Mouse (Mus musculus) lung, embryonic 16.5 days (tissue): Measurements from ENCODE around the gene Scrn2. TPM values are rescaled to one million over a fixed set of nuclear protein-coding genes. Genes with fewer than 3 reads are reported as not detected.

ENCODE experiments used
- ATAC-seq: fragments of 200-750 bp; cut with Nextera tagmentation; 2 replicates; pipeline ENCODE4 v1.8.0; 2017; ENCODE audit warnings: low read depth, mild to moderate bottlenecking, moderate library complexity
- H3K27ac ChIP-seq: fragments of 300-500 bp; sonication (generic); 2 replicates; pipeline ENCODE4 v1.5.1; 2014; ENCODE audit warnings: mild to moderate bottlenecking, control low read depth, low read length
- H3K27me3 ChIP-seq: fragments of 300-500 bp; sonication (generic); 2 replicates; pipeline ENCODE4 v1.6.1; 2014; ENCODE audit warnings: low read depth, low read length, mixed read lengths; ENCODE audit not compliant: control insufficient read depth, insufficient read depth
- H3K36me3 ChIP-seq: fragments of 300-500 bp; sonication (generic); 2 replicates; pipeline ENCODE4 v1.6.1; 2014; ENCODE audit warnings: low read length; ENCODE audit not compliant: control insufficient read depth, insufficient read depth
- H3K4me1 ChIP-seq: fragments of 300-500 bp; sonication (generic); replicated peaks from 2 replicates; pipeline ENCODE4 v1.6.1; 2014; ENCODE audit warnings: low read length, mixed read lengths; ENCODE audit not compliant: control insufficient read depth, insufficient read depth
- H3K4me2 ChIP-seq: fragments of 300-500 bp; sonication (generic); 2 replicates; pipeline ENCODE4 v1.6.1; 2014; ENCODE audit warnings: low read depth, low read length, control low read depth
- H3K4me3 ChIP-seq: fragments of 300-500 bp; sonication (generic); 2 replicates; pipeline ENCODE4 v1.5.1; 2014; ENCODE audit warnings: mild to moderate bottlenecking, low read length, control low read depth
- H3K9ac ChIP-seq: fragments of 300-500 bp; sonication (generic); 2 replicates; pipeline ENCODE4 v1.6.1; 2014; ENCODE audit warnings: low read length, control low read depth
- H3K9me3 ChIP-seq: fragments of 300-500 bp; sonication (generic); 2 replicates; pipeline ENCODE4 v1.6.1; 2016; ENCODE audit warnings: low read length; ENCODE audit not compliant: control insufficient read depth
- WGBS: fragments of 180-500 bp; shearing (Covaris S2); extraction: QIAGEN DNeasy Blood & Tissue Kit; methylation state at CpG from one replicate; pipeline ENCODE4 v1.1.7; 2014; 5-methylcytosine and 5-hydroxymethylcytosine counted together
- polyA plus RNA-seq: library from polyadenylated mRNA; unstranded; fragments of >200 nt; fragmentation: Nextera tagmentation; extraction: Ambion mirVana; gene quantifications from 2 replicates; pipeline ENCODE4 v1.2.1, GENCODE M21; 2015

Scrn2 gene
- 29.7 and 32.9 TPM in 2 replicates for polyA plus RNA-seq

GRCm38 (mm10) chr11:97029686-97030417 is at the start of gene Scrn2:
TSS of gene Scrn2 (plus strand) at chr11:97029938.
- ATAC-seq, result peak; percentile 85
- Histone ChIP-seq H3K9ac (peak within 1 kb of the TSS; percentile 90), H3K27me3 (no peaks in the 10 kb centered on the region), H3K4me1 (peaks cover 12% of the 10 kb centered on the region), H3K4me2 (peak within 1 kb of the TSS; percentile 85), H3K9me3 (no peaks in the 10 kb centered on the region), H3K27ac (peak within 1 kb of the TSS; percentile 91), H3K36me3 (no peaks in the 10 kb centered on the region), H3K4me3 (peak within 1 kb of the TSS; percentile 76)
- WGBS, result under 1% methylated on average over 25 of the region's 25 CpGs

DNA sequence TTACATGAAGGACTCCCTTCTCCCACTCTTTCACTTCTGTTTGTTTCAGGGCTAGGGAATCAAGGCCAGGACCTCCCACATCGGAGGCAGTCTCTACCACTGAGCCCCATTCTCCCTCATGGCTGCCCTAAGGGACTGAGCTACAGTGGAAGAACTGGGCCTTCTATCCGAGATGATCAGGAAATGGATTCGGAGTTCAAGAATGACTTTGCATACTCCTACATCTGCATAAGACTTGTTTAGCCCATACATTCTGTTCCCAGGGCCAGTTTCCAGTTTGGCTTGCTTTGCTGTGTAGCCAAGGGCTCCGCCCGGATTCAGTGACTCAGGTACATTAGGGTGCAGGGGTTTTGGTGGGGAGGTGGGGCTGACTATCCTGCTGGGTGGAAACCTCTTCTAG is 49.7 kb upstream of the Scrn2 start:
- H3K9ac ChIP-seq, result no peak overlapping the region
- no peaks in the 10 kb centered on the region for H3K9me3 ChIP-seq
- no peak for ATAC-seq
- no peak overlapping the region for H3K27ac ChIP-seq
- WGBS, result 68% methylated on average over 5 of the region's 5 CpGs
- no peak overlapping the region for H3K4me2 ChIP-seq
- H3K4me1 ChIP-seq, result peaks cover 20% of the 10 kb centered on the region
- H3K27me3 ChIP-seq, result no peaks in the 10 kb centered on the region
- H3K36me3 ChIP-seq, result no peaks in the 10 kb centered on the region
- H3K4me3 ChIP-seq, result no peak overlapping the region

GRCm38 (mm10) chr11:96981461-96981860 is 48.3 kb upstream of the Scrn2 start:
- Histone ChIP-seq H3K4me1 (peaks cover 9% of the 10 kb centered on the region), H3K27me3 (no peaks in the 10 kb centered on the region)
- WGBS, result 39% methylated on average over 15 of the region's 15 CpGs

GRCm38 (mm10) chr11:96982355-96982754 is 47.4 kb upstream of the Scrn2 start:
- H3K9me3 ChIP-seq, result no peaks in the 10 kb centered on the region
- H3K4me3 ChIP-seq, result no peak overlapping the region
- no peaks in the 10 kb centered on the region for H3K36me3 ChIP-seq
- H3K4me1 ChIP-seq, result peaks cover 8% of the 10 kb centered on the region
- 3% methylated on average over 7 of the region's 7 CpGs for WGBS
- no peaks in the 10 kb centered on the region; the same call in 1 of the 2 replicates for H3K27me3 ChIP-seq
- ATAC-seq, result no peak
- no peak overlapping the region for H3K27ac ChIP-seq
- no peak overlapping the region for H3K9ac ChIP-seq
- no peak overlapping the region for H3K4me2 ChIP-seq

More at GRCm38 (mm10) chr11:96981461-96981860, 48.3 kb upstream of the Scrn2 start:
- Histone ChIP-seq H3K9ac (no peak overlapping the region), H3K36me3 (no peaks in the 10 kb centered on the region), H3K4me2 (no peak overlapping the region), H3K27ac (no peak overlapping the region), H3K4me3 (no peak overlapping the region), H3K9me3 (no peaks in the 10 kb centered on the region)
- no peak for ATAC-seq

GRCm38 (mm10) chr11:96982859-96983258 is 46.9 kb upstream of the Scrn2 start, which contains the start of gene Sp2:
TSS of gene Sp2 (minus strand) at chr11:96982959.
- H3K36me3 ChIP-seq, result no peaks in the 10 kb centered on the region

GRCm38 (mm10) chr11:96984903-96985302 is 44.8 kb upstream of the Scrn2 start:
- WGBS, result 36% methylated on average over 4 of the region's 4 CpGs
- Histone ChIP-seq H3K4me2 (no peak overlapping the region), H3K27ac (no peak overlapping the region), H3K4me1 (peaks cover 11% of the 10 kb centered on the region), H3K9me3 (no peaks in the 10 kb centered on the region), H3K4me3 (no peak overlapping the region), H3K9ac (no peak overlapping the region), H3K27me3 (no peaks in the 10 kb centered on the region; the same call in 1 of the 2 replicates), H3K36me3 (no peaks in the 10 kb centered on the region)
- ATAC-seq, result no peak

More at GRCm38 (mm10) chr11:96982859-96983258, 46.9 kb upstream of the Scrn2 start, which contains the start of gene Sp2:
- H3K4me3 ChIP-seq, result no peak within 1 kb of the TSS
- H3K4me1 ChIP-seq, result peaks cover 13% of the 10 kb centered on the region
- WGBS, result 62% methylated on average over 7 of the region's 7 CpGs
- no peak within 1 kb of the TSS for H3K9ac ChIP-seq
- no peak within 1 kb of the TSS for H3K4me2 ChIP-seq
- no peak for ATAC-seq
- H3K27me3 ChIP-seq, result no peaks in the 10 kb centered on the region; the same call in 1 of the 2 replicates
- H3K9me3 ChIP-seq, result no peaks in the 10 kb centered on the region
- H3K27ac ChIP-seq, result no peak within 1 kb of the TSS

DNA sequence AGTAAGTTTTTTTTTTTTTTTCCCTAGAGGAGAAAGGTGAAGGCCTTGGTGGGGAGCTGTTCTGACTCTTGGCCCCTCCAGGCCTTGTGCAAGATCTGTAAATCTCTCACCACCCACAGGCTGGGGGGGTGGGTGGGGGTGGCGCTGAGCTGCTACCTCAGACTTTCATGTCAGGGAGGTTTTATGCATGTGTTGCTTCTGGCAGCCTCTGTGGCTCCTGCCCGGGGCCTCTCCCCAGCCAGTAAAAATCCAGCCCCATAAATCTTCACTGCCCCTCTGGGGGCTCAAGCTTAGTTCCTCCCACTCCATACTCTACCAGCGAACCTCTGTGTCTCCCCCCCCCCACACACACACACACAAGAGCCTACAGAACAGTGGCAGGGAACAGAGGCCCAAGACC is 43.3 kb upstream of the Scrn2 start:
- Histone ChIP-seq H3K27me3 (no peaks in the 10 kb centered on the region; the same call in 1 of the 2 replicates), H3K4me3 (no peak overlapping the region), H3K36me3 (no peaks in the 10 kb centered on the region), H3K4me2 (no peak overlapping the region), H3K9me3 (no peaks in the 10 kb centered on the region), H3K27ac (no peak overlapping the region), H3K9ac (no peak overlapping the region), H3K4me1 (peaks cover 11% of the 10 kb centered on the region)
- 27% methylated on average over 3 of the region's 3 CpGs for WGBS
- ATAC-seq, result no peak

DNA sequence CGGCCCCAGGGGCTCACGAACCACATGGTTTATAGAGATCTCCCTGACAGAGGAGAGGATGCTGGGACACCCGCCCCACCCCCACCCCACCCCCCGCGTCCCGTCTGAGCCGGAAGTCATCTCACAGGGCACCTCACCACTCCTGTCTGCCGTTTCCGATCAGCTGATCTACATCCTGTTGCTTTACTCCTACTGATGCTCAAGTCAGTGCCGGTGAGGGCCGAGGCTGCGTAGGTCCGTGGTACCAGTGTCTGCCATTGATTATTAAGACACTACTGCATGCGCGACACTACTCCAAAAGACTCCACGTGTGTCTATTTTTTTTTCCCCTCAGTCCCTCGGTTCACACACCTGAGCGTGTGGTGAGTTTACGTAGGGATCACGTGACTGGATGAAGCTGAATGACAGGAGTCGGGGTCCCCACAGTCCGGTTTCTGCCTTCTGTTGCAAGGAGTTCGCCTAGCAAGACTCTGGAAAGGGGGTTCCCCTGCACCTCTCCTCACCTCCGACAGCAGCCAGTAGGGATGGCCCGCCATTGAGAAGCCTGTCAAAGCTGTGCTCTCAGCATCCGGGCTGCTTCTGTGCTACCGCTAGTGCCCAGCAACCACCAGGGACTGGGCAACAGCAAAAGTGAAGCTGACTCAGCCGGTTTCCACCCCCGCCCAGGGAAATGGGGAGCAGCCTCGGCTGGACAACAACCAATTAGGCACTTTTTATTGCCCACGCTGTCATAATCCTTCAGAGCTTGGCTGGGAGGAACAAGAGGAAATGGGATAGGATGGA is 41.7 kb upstream of the Scrn2 start:
- Histone ChIP-seq H3K4me3 (peak overlapping the region; percentile 27), H3K27me3 (no peaks in the 10 kb centered on the region; the same call in 1 of the 2 replicates), H3K9me3 (no peaks in the 10 kb centered on the region), H3K27ac (no peak overlapping the region), H3K9ac (0 out of 2 replicates have a peak overlapping the region, but pooled peaks have one; percentile 4), H3K4me2 (peak overlapping the region; percentile 58), H3K36me3 (no peaks in the 10 kb centered on the region), H3K4me1 (peaks cover 19% of the 10 kb centered on the region)
- 5% methylated on average over 31 of the region's 31 CpGs for WGBS
- ATAC-seq, result peak; percentile 29

DNA sequence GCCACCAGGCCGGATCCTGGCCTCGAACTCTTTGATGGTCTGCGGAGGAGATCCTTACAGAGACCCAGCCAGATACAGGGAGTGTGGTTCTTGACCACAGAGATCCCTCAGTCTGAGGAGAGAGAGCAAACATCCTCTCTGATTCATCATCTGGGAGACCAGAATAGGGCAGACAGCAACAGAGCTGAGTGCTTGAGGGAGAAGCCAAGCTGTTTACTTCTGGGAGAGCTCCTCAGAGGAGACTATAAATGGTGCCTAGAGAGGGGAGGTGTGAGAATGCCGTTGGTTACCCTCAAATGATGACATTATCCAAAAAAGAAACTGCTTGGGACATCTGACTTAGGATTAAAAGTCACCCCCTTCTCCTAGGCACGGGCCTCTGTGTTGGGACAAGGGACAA is 38.2 kb upstream of the Scrn2 start:
- H3K4me1 ChIP-seq, result peaks cover 29% of the 10 kb centered on the region
- H3K4me2 ChIP-seq, result no peak overlapping the region
- no peak overlapping the region for H3K27ac ChIP-seq
- 56% methylated on average over 5 of the region's 5 CpGs for WGBS
- H3K9ac ChIP-seq, result no peak overlapping the region
- H3K4me3 ChIP-seq, result no peak overlapping the region
- H3K36me3 ChIP-seq, result no peaks in the 10 kb centered on the region
- no peaks in the 10 kb centered on the region for H3K9me3 ChIP-seq
- ATAC-seq, result no peak
- no peaks in the 10 kb centered on the region; the same call in 1 of the 2 replicates for H3K27me3 ChIP-seq
